Mouse (Mus musculus) olfactory bulb, adult 2 months (tissue): ENCODE data around the gene Smim12.

ENCODE experiments used
- CTCF ChIP-seq: fragments of 200-500 bp; IDR thresholded peaks from 2 replicates; pipeline ENCODE4 v1.5.1; 2012; ENCODE audit warnings: low read depth, mild to moderate bottlenecking, low read length, moderate library complexity; ENCODE audit not compliant: insufficient read depth
- POLR2A ChIP-seq: fragments of 200-500 bp; IDR thresholded peaks from 2 replicates; pipeline ENCODE4 v1.6.1; 2012; ENCODE audit warnings: mild to moderate bottlenecking, low read depth, low read length, moderate library complexity; ENCODE audit not compliant: insufficient read depth

- TF ChIP-seq CTCF (no peak), POLR2A (no peak)
Measured at GRCm38 (mm10) chr4:127236631-127237030, 7.0 kb upstream of the Smim12 start.
